ENCODE assay signal across 8 mouse cellular contexts in genomic region chr5:103910156-103910555, GRCm38 (mm10). TPM values are rescaled to one million over a fixed set of nuclear protein-coding genes. Genes with fewer than 3 reads are reported as not detected.
DNase-seq lines count a peak whose midpoint lies in the region; ATAC-seq lines count a peak whose summit lies in the region.

No protein-coding gene starts in this region.

- H3K36me3 ChIP-seq in heart, embryonic 15.5 days: no peaks in the 10 kb centered on the region
- H3K36me3 ChIP-seq in embryonic facial prominence, embryonic 11.5 days (replicated peaks; ENCODE audit: control insufficient read depth, insufficient read depth, low read depth, low read length): no peaks in the 10 kb centered on the region
- no peaks in the 10 kb centered on the region for H3K36me3 ChIP-seq in hindbrain, embryonic 15.5 days
- no peaks in the 10 kb centered on the region for H3K36me3 ChIP-seq in midbrain, embryonic 15.5 days (replicated peaks)

- intact Hi-C loops in heart, postnatal 25 days (cut with DNase I): loop anchor here (5.0 kb wide), 2 partner anchors 132 to 228 kb away; no protein-coding TSS in a partner anchor

- 24% methylated on average over 8 of the region's 9 CpGs for WGBS in heart, embryonic 15.5 days
- WGBS in embryonic facial prominence, embryonic 11.5 days: 12% methylated on average over 8 of the region's 9 CpGs
- whole genome bisulfite sequencing in hindbrain, embryonic 15.5 days: 14% methylated on average over 8 of the region's 9 CpGs
- 13% methylated on average over 8 of the region's 9 CpGs for WGBS in midbrain, embryonic 15.5 days

- peak overlapping the region; percentile 88 for H3K4me3 ChIP-seq in heart, embryonic 15.5 days
- peak overlapping the region; percentile 67 for H3K4me3 ChIP-seq in embryonic facial prominence, embryonic 11.5 days (ENCODE audit: low read depth, low read length)
- peak overlapping the region; percentile 96 for H3K4me3 ChIP-seq in hindbrain, embryonic 15.5 days
- H3K4me3 ChIP-seq in midbrain, embryonic 15.5 days: peak overlapping the region; percentile 86

- H3K9me3 ChIP-seq in heart, embryonic 15.5 days (replicated peaks): no peaks in the 10 kb centered on the region
- no peaks in the 10 kb centered on the region for H3K9me3 ChIP-seq in embryonic facial prominence, embryonic 11.5 days (replicated peaks; ENCODE audit: control insufficient read depth, low read length)
- no peaks in the 10 kb centered on the region for H3K9me3 ChIP-seq in hindbrain, embryonic 15.5 days
- no peaks in the 10 kb centered on the region for H3K9me3 ChIP-seq in midbrain, embryonic 15.5 days

- peak overlapping the region; percentile 89; the same call in 1 of the 2 replicates for H3K9ac ChIP-seq in heart, embryonic 15.5 days
- no peak overlapping the region for H3K9ac ChIP-seq in embryonic facial prominence, embryonic 11.5 days (replicated peaks; ENCODE audit: low read length)
- peak overlapping the region; percentile 96 for H3K9ac ChIP-seq in hindbrain, embryonic 15.5 days
- H3K9ac ChIP-seq in midbrain, embryonic 15.5 days: peak overlapping the region; percentile 88

- H3K4me1 ChIP-seq in heart, embryonic 15.5 days (replicated peaks): peaks cover 16% of the 10 kb centered on the region
- no peaks in the 10 kb centered on the region for H3K4me1 ChIP-seq in embryonic facial prominence, embryonic 11.5 days (ENCODE audit: control insufficient read depth, insufficient read depth, low read length)
- H3K4me1 ChIP-seq in hindbrain, embryonic 15.5 days (replicated peaks): peaks cover 17% of the 10 kb centered on the region
- H3K4me1 ChIP-seq in midbrain, embryonic 15.5 days: peaks cover 10% of the 10 kb centered on the region

- no peak overlapping the region for H3K27ac ChIP-seq in heart, embryonic 15.5 days
- no peak overlapping the region for H3K27ac ChIP-seq in embryonic facial prominence, embryonic 11.5 days (replicated peaks; ENCODE audit: low read depth, low read length)
- H3K27ac ChIP-seq in hindbrain, embryonic 15.5 days (replicated peaks): no peak overlapping the region; the same call in 1 of the 2 replicates
- no peak overlapping the region for H3K27ac ChIP-seq in midbrain, embryonic 15.5 days

- no peak for ATAC-seq in heart, embryonic 15.5 days (replicated peaks; ENCODE audit: insufficient number of reproducible peaks, insufficient read depth, low FRiP score, low read depth)
- ATAC-seq in embryonic facial prominence, embryonic 11.5 days (replicated peaks; ENCODE audit: insufficient number of reproducible peaks, low FRiP score, low TSS enrichment, low read depth): no peak
- ATAC-seq in hindbrain, embryonic 15.5 days (ENCODE audit: low FRiP score, low read depth): no peak
- peak; percentile 14; the same call in 1 of the 2 replicates for ATAC-seq in midbrain, embryonic 15.5 days (replicated peaks)

- peak overlapping the region; percentile 83 for H3K4me2 ChIP-seq in heart, embryonic 15.5 days
- peak overlapping the region; percentile 71 for H3K4me2 ChIP-seq in embryonic facial prominence, embryonic 11.5 days (ENCODE audit: low read depth, low read length)
- H3K4me2 ChIP-seq in hindbrain, embryonic 15.5 days: peak overlapping the region; percentile 62
- peak overlapping the region; percentile 58 for H3K4me2 ChIP-seq in midbrain, embryonic 15.5 days

- DNase-seq in heart, postnatal 25 days (ENCODE audit: low spot score): no peak
- DNase-seq in embryonic facial prominence, embryonic 11.5 days (ENCODE audit: low spot score): no peak
- no peak for DNase-seq in right cerebral cortex, postnatal 4 days
- no peak for DNase-seq in left cerebral cortex, adult 8-10 months (ENCODE audit: low spot score in 2 of 2)
- DNase-seq in urinary bladder, postnatal 14 days (ENCODE audit: low spot score): no peak

- H3K27me3 ChIP-seq in heart, embryonic 15.5 days: peaks cover 7% of the 10 kb centered on the region; the same call in 1 of the 2 replicates
- no peaks in the 10 kb centered on the region for H3K27me3 ChIP-seq in embryonic facial prominence, embryonic 11.5 days (ENCODE audit: control insufficient read depth, insufficient read depth, low read length)
- H3K27me3 ChIP-seq in hindbrain, embryonic 15.5 days: no peaks in the 10 kb centered on the region
- no peaks in the 10 kb centered on the region for H3K27me3 ChIP-seq in midbrain, embryonic 15.5 days (replicated peaks)

RNA-seq across cellular contexts. Expression of gene Klhl8, which starts 0.9 kb away (rescaled TPM):
- 11.4 and 13.2 TPM in 2 replicates for polyA plus RNA-seq in heart, embryonic 15.5 days (2015; fragmentation: Nextera tagmentation; extraction: Ambion mirVana)
- total RNA-seq in heart, postnatal 25 days (2021): 10 to 100 TPM; 12.6 to 13.5 TPM
- 13.4 and 14.4 TPM in 2 replicates for polyA plus RNA-seq in embryonic facial prominence, embryonic 11.5 days (2014; fragmentation: Nextera tagmentation; extraction: Ambion mirVana)
- polyA plus RNA-seq in hindbrain, embryonic 15.5 days (2015; fragmentation: Nextera tagmentation; extraction: Ambion mirVana): 38.0 and 41.3 TPM in 2 replicates
- polyA plus RNA-seq in midbrain, embryonic 15.5 days (2015; fragmentation: Nextera tagmentation; extraction: Ambion mirVana): 45.2 and 46.4 TPM in 2 replicates
- 10 to 100 TPM; 29.0 to 30.6 (median 30.3) TPM for total RNA-seq in left cerebral cortex, adult 8-10 months (2022)
